Mouse (Mus musculus): ENCODE data around the gene Creb3.

The Creb3 gene

DNA sequence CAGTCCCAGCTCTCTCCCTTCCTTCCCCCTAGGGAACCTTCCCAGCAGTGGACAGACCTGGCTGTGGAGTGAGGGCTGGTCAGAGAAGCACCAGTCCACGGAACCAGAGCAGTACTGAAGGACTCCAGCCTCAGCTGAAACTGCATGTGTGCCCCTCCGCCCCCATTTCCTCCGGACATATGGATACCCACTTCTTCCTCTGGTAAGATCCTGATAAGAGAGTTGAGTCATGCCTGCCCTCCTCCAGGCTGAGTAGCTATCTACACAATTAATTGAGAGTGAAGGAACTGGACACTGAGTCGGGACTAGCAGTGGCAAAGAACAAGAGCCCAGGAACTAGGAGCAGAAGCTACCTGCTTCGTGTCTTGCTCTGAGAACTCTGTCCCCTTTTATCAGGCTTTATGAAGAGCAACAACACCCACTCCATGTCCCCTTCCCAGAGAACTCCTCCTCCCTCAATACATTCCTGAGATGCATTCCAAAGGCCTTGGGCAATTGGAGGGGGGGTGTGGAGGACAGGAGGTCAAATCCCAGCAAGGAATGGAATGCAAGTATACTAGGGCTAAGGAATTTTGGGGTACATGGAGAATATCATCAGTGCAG lies 4.0 kb upstream of the Creb3 start:
- in situ Hi-C loops (cut with MboI) = loop anchor here (25.0 kb wide), 1 partner anchor 121 kb away; the partner anchor contains the start of genes Fam166b and Tesk1

GRCm38 (mm10) chr4:43558631-43559356 lies 3.3 kb upstream of the Creb3 start:
- in situ Hi-C loops (cut with MboI) = loop anchor here (25.0 kb wide), 1 partner anchor 121 kb away; the partner anchor contains the start of genes Fam166b and Tesk1

DNA sequence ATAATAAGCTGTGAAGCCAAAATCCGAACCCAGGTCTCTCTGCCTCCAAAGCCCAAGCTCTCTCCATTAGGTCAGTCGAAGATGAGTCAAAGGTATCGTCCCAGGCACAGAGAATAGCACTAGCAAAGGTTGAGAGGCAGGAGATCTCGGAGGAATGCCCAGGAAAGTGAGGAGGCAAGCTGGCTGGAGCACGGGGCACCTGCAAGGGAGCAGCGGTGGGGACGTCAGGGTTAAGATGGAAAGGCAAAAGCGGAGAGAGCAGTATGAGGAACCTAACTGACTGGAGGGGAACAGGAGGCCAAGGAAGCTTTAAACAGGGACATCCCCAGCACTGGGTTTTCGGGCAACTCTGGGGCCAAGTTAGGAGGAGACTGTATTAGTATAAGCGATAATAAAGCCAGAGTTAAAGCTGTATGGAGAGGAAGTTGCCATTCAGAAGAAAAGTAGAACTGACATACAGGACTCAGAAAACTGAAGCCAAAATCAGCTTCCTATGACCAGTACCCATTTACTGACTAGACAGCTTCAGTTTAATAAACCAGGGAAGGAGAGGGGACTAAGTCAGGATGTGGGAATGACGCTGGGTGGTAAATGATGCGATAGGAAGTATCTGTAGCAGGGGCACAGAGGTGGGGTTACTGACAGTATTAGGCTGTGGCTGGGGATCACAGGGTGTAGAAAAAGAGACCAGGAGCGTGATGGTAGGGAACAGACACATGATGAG lies 2.5 kb upstream of the Creb3 start:
- in situ Hi-C loops (cut with MboI) = loop anchor here (25.0 kb wide), 1 partner anchor 122 kb away; the partner anchor contains the start of genes Fam166b and Tesk1

DNA sequence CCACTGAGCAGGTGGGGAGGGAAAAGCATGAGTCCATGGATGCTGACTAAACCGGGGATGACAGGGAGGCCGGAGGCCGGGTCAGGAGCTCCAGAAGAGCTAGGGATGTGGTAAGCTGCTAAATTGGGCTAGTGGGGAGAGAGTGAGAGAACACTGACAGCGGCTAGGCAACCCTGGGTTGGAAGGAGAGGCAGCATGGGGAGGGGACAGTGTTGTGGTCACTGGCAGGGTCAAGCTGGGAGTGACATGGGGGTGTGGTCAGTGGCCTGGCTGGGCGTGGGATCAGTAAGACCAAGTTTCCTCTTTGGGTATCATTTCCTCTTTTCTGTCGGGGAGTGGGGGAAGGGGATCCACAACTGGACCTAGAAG lies 1.9 kb upstream of the Creb3 start:
- in situ Hi-C loops (cut with MboI) = loop anchor here (25.0 kb wide), 1 partner anchor 123 kb away; the partner anchor contains the start of genes Fam166b and Tesk1

- in situ Hi-C loops (cut with MboI) = loop anchor here (25.0 kb wide), 1 partner anchor 124 kb away; the partner anchor contains the start of genes Fam166b and Tesk1
Measured at GRCm38 (mm10) chr4:43560976-43561375, 1.2 kb upstream of the Creb3 start.

- in situ Hi-C loops (cut with MboI) = loop anchor here (25.0 kb wide), 1 partner anchor 124 kb away; the partner anchor contains the start of genes Fam166b and Tesk1
Measured at GRCm38 (mm10) chr4:43561436-43561996, 616 bp upstream of the Creb3 start.

DNA sequence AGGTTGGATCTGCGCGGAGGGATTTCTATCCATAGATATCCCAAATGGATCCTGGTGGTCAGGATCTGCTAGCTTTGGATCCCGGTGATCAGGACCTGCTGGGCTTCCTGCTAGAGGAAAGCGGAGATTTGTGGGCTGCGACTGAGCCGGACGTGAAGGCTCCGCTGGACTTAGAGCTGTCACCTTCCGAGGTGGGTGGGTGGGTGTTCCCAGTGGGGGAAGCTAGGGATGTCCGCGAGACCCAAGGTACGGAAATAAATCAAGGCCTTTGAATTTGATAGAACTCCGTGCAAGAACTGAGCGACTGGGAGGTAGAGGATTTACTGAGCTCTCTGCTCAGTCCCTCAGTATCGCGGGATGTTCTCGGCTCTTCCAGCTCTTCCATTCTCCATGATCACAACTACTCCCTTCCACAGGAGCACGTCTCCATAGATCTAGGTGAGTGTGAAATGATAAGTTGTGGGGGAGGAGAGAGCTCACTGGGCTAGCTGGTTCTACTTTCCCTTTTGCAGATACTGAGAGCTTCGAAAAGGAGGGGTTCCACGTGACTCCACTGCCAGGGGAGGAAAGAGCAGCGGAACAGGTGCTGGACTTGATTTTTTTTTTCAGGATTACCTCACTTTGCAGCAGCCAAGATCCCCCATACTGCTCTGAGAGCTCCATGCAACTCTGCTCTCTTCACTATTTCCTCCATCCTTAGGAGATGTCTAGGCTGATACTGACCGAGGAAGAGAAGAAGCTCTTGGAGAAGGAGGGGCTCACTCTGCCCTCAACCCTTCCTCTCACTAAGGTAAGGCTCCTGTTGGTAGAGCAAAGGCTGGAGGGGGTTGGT lies 853 bp downstream of the Creb3 start:
- in situ Hi-C loops (cut with MboI) = loop anchor here (25.0 kb wide), 1 partner anchor 126 kb away; the partner anchor contains the start of genes Fam166b and Tesk1

DNA sequence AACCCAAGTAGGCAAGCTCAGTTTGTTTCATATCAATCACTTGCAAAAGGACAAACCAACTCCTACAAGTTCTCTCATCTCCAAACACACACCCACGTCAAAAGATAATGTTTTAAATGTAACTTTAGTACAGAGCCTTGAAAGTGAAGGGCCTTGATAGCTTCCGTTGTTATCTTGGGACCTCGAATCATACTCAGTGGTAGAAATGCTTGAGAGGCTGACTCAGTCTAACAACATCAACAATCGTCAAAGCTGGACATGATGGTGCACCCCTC lies 1.4 kb downstream of the Creb3 start:
- in situ Hi-C loops (cut with MboI) = loop anchor here (25.0 kb wide), 1 partner anchor 126 kb away; the partner anchor contains the start of genes Fam166b and Tesk1

- in situ Hi-C loops (cut with MboI) = loop anchor here (25.0 kb wide), 1 partner anchor 127 kb away; the partner anchor contains the start of genes Fam166b and Tesk1
Measured at GRCm38 (mm10) chr4:43564231-43564630, 2.1 kb downstream of the Creb3 start.

- in situ Hi-C loops (cut with MboI) = loop anchor here (25.0 kb wide), 1 partner anchor 130 kb away; the partner anchor contains the start of genes Fam166b and Tesk1
Measured at GRCm38 (mm10) chr4:43567140-43567539, 5.0 kb downstream of the Creb3 start.

GRCm38 (mm10) chr4:43571395-43572045 lies 9.4 kb downstream of the Creb3 start:
- in situ Hi-C loops (cut with MboI) = loop anchor here (25.0 kb wide), 1 partner anchor 134 kb away; the partner anchor contains the start of genes Fam166b and Tesk1

- in situ Hi-C loops (cut with MboI) = loop anchor here (25.0 kb wide), 1 partner anchor 136 kb away; the partner anchor contains the start of genes Fam166b and Tesk1
Measured at GRCm38 (mm10) chr4:43573561-43573960, 11.4 kb downstream of the Creb3 start.

DNA sequence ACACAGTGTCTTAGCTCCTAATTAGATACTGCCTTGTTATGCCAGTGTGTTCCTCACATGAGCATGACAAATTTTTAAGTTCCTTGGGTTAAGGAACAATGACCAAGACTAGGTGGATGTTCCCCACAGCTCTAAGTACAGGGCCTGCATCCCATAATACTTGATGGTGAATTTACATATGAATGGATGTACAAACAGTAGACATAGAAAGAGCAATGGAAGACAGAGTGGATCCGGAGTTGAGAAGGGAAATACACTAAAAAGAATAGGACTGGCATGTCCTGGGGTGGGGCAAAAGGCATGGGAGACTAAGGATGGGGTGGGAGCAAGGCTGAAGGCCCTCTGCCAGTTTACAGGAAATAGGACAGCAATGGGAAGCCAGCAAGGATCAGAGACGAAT lies 13.2 kb downstream of the Creb3 start:
- in situ Hi-C loops (cut with MboI) = no loop called here

DNA sequence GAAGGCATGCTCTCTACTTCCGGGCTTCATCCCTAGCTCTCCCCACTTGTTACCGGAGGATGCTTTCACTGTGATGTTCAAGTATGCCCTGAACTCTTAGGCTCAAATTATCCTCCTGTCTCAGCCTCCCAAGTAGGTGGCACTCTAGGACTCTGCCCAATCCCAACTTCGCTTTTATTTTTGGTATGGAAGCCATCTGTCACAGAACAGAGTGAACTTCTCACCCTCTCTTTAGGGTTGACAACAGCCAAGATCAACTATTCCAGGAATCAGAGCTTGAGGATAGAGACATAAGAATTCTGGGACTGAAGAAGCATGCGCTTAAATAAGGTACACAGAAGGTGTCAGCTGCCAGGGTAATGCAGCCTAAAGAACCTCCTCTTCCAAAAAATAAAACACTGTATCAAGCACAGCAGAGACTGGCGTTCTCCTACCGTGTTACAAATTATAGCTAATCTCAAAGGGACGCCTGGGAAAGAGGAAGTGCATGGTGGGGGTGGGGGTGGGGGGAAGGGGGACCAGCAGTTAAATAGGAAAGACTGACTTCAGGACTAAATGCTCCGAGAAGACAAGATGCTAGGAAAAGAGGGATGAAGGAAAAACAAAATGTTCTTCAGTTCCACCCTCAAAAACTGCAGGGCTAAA lies 15.2 kb downstream of the Creb3 start:
- in situ Hi-C loops (cut with MboI) = no loop called here

DNA sequence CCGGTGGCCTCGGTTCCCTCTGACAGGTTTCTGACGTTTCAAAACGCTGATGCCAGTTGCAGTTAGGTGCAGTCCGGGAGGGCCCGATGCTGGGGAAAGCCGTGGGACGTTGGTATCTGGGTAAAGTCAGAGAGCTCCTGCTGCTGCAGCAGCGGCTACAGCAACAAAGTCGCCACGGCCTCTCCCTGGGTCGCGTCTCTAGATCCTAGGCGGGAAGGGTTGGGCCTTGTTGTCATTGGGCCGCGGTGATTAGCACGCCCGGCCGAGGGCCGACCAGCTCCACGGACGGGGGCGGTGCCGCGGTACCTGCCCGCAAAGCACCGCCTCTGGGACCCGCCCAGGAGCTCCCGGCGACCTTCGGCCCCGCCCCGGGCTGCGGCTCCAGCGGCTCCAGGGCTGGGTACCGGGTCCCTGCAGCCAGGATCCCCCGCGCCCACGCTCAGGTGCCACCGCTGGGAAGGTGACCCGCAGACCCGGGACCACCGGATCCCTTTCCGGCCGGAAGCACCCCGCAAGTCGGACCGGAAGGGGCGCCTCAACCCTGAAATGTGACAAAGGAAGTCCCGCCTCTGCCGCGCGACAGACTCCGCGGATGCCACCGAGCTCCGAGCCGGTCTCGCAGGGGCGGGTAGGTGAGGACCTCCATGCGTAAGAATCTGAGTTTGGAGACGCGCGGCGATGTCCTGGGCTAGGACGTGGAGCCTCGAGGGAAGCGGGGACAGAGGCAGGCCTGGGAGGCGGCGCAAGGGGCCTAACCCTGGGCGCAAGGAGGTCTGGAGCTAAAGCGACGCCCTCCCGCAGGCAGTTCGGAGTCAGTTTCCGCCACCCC lies 16.5 kb downstream of the Creb3 start, which contains the start of the genes Rgp1 and Gba2:
Gene Rgp1 (plus strand): TSS at position 340 of the 829 bp plus-strand sequence.
Gene Gba2 (minus strand): TSS at position 498 of the 829 bp plus-strand sequence.
- in situ Hi-C loops (cut with MboI) = no loop called here

- in situ Hi-C loops (cut with MboI) = no loop called here
Measured at GRCm38 (mm10) chr4:43579256-43579655, 17.1 kb downstream of the Creb3 start.

DNA sequence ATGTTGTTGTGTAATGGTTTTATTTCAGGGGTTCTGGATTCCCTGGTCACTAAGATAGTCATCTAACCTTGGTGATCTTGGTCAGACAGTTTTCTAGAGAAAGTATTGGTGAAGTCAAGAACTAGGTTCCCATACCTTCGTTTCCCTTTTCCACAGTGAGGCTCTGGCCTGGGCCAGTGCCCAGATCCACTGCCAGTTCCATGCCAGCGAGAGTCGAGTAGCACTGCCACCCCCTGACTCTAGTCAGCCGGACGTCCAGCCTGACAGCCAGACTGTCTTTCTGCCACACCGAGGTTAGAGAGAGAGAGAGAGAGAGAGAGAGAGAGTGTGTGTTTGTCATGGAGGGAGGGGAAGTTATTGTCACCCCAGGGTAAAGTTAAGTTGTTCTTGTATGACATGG lies 17.6 kb downstream of the Creb3 start:
- in situ Hi-C loops (cut with MboI) = no loop called here

DNA sequence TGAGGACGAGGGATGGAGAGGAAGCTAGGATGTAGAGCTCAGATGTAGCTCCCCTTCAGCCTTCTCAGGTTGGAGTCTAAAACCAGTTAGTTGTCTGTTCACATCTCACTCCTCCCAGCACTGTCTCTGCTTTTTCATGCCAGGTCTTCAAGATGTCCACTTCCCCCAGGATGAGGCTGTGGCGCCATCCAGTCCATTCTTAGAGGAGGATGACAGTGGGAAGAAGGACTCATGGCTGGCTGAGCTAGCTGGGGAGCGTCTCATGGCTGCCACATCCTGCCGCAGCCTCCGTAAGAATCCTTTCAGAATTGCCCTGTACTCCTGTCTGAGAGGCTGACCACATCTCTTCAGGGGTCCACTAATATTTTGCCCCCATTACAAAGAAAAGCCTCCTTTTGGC lies 18.6 kb downstream of the Creb3 start:
- in situ Hi-C loops (cut with MboI) = no loop called here

DNA sequence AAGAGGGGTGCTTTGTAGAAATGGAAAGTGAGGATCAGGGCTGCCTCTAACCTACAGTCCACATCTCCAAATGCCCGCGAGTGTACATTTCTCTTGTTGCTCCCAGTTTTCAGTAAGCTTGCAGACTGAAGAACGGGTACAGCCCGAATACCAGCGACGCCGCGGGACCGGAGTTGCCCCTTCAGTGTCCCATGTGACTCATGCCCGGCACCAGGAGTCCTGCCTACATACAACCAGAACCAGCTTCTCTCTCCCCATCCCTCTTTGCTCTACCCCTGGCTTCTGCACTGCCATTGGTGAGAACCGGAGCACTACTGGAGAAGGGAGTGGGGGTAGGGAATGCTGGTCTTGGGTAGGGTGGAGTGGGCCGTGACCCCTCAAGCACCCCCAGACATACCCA lies 19.2 kb downstream of the Creb3 start:
- in situ Hi-C loops (cut with MboI) = no loop called here

Measured in mature B cell (primary cell).